Comparison of ENCODE assay signal across 8 mouse cellular contexts in genomic region chr2:3713212-3713681, GRCm38 (mm10).
DNase-seq lines count a peak whose midpoint lies in the region; ATAC-seq lines count a peak whose summit lies in the region.

No protein-coding gene starts in this region.

- H3K9me3 ChIP-seq in embryonic facial prominence, embryonic 12.5 days, result no peaks in the 10 kb centered on the region
- H3K9me3 ChIP-seq in midbrain, embryonic 11.5 days (ENCODE audit: control insufficient read depth, low read length), result no peaks in the 10 kb centered on the region

- no peaks in the 10 kb centered on the region for H3K36me3 ChIP-seq in embryonic facial prominence, embryonic 12.5 days
- H3K36me3 ChIP-seq in midbrain, embryonic 11.5 days (ENCODE audit: control insufficient read depth, insufficient read depth, low read length), result no peaks in the 10 kb centered on the region

- H3K4me1 ChIP-seq in embryonic facial prominence, embryonic 12.5 days, result peaks cover 27% of the 10 kb centered on the region
- peaks cover 23% of the 10 kb centered on the region for H3K4me1 ChIP-seq in midbrain, embryonic 11.5 days (ENCODE audit: control insufficient read depth, insufficient read depth, low read length)

- no peaks in the 10 kb centered on the region for H3K27me3 ChIP-seq in embryonic facial prominence, embryonic 12.5 days
- H3K27me3 ChIP-seq in midbrain, embryonic 11.5 days (ENCODE audit: control insufficient read depth, insufficient read depth, low read length), result no peaks in the 10 kb centered on the region

- under 1% methylated on average over 40 of the region's 41 CpGs for WGBS in embryonic facial prominence, embryonic 12.5 days
- under 1% methylated on average over 41 of the region's 41 CpGs for WGBS in midbrain, embryonic 11.5 days

- H3K4me3 ChIP-seq in embryonic facial prominence, embryonic 12.5 days, result peak overlapping the region; percentile 87
- H3K4me3 ChIP-seq in midbrain, embryonic 11.5 days (ENCODE audit: low read depth, low read length), result peak overlapping the region; percentile 95

- peak; percentile 87 for ATAC-seq in embryonic facial prominence, embryonic 12.5 days (ENCODE audit: insufficient number of reproducible peaks, insufficient read depth, low FRiP score, low TSS enrichment)
- ATAC-seq in midbrain, embryonic 11.5 days (ENCODE audit: low FRiP score), result peak; percentile 94

- intact Hi-C loops in left cerebral cortex, postnatal 4 days (cut with DNase I), result no loop called here

- H3K9ac ChIP-seq in embryonic facial prominence, embryonic 12.5 days, result peak overlapping the region; percentile 78
- peak overlapping the region; percentile 96 for H3K9ac ChIP-seq in midbrain, embryonic 11.5 days (ENCODE audit: low read length)

- DNase-seq in adrenal gland, postnatal 25 days, result peak; percentile 96
- peak; percentile 99 for DNase-seq in heart, adult 11 months
- peak; percentile 97 for DNase-seq in kidney, adult 11 months
- peak; percentile 99 for DNase-seq in left cerebral cortex, postnatal 4 days
- DNase-seq in midbrain, embryonic 11.5 days (ENCODE audit: low spot score, missing footprints), result peak; percentile 100
- DNase-seq in right cerebral cortex, postnatal 4 days, result peak; percentile 92
- peak; percentile 95 for DNase-seq in yolk sac, embryonic 10.5 days (ENCODE audit: low spot score)

- H3K27ac ChIP-seq in embryonic facial prominence, embryonic 12.5 days, result peak overlapping the region; percentile 38
- H3K27ac ChIP-seq in midbrain, embryonic 11.5 days (ENCODE audit: low read depth, low read length), result peak overlapping the region; percentile 75

- peak overlapping the region; percentile 73 for H3K4me2 ChIP-seq in embryonic facial prominence, embryonic 12.5 days (replicated peaks)
- peak overlapping the region; percentile 72 for H3K4me2 ChIP-seq in midbrain, embryonic 11.5 days

Comparison
In these comparisons a context has a peak if more than half of its experiments do, and no peak if none do; other contexts are left out.
1. Peak in every context shown above with its lines: DNase-seq, ATAC-seq, H3K4me3 ChIP-seq and H3K27ac ChIP-seq.